Mouse (Mus musculus) kidney, adult 11 months (tissue): Measurements from ENCODE around the gene Nkx2-2.
A peak's percentile ranks its signal among the peaks of the same experiment; 100 is the strongest.

Experiments
- DNase-seq: peaks from one replicate; pipeline ENCODE4 v3.0.0; 2022

Nkx2-2 gene

GRCm38 (mm10) chr2:147193271-147194255, at the start of gene Nkx2-2:
Nkx2-2 (minus strand) TSS chr2:147194243.
- no peak for DNase-seq

GRCm38 (mm10) chr2:147235707-147236290, 41.8 kb upstream of the Nkx2-2 start:
- no peak for DNase-seq

DNA sequence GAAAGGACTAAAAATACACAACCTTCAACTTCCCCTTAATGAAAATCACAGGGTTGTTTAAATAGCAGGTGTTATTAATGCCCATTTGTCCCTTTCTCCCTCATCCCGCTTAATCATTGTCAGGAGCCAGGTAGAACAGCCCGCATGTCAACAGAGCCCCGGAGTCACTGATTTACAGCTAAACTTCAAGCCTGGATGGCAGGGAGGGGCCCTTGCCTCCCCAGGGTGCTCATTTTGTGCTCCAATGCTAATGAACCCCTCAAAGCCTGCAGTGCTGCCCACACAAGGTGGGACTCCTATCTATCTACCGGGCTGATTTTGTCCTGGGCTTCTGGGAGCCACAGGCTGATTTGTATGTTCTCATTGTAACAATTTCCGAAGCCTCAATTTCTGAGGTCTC, 37.1 kb upstream of the Nkx2-2 start:
- peak; percentile 46 for DNase-seq

- no peak for DNase-seq
Observed at GRCm38 (mm10) chr2:147205076-147205615, 11.1 kb upstream of the Nkx2-2 start.

- no peak for DNase-seq
Observed at GRCm38 (mm10) chr2:147194711-147195615, 920 bp upstream of the Nkx2-2 start.

- no peak for DNase-seq
Observed at GRCm38 (mm10) chr2:147192731-147193130, 1.3 kb downstream of the Nkx2-2 start.

- no peak for DNase-seq
Observed at GRCm38 (mm10) chr2:147190316-147191021, 3.6 kb downstream of the Nkx2-2 start.

GRCm38 (mm10) chr2:147189546-147190315, 4.3 kb downstream of the Nkx2-2 start:
- no peak for DNase-seq

- no peak for DNase-seq
Observed at GRCm38 (mm10) chr2:147188871-147189545, 5.0 kb downstream of the Nkx2-2 start.

DNA sequence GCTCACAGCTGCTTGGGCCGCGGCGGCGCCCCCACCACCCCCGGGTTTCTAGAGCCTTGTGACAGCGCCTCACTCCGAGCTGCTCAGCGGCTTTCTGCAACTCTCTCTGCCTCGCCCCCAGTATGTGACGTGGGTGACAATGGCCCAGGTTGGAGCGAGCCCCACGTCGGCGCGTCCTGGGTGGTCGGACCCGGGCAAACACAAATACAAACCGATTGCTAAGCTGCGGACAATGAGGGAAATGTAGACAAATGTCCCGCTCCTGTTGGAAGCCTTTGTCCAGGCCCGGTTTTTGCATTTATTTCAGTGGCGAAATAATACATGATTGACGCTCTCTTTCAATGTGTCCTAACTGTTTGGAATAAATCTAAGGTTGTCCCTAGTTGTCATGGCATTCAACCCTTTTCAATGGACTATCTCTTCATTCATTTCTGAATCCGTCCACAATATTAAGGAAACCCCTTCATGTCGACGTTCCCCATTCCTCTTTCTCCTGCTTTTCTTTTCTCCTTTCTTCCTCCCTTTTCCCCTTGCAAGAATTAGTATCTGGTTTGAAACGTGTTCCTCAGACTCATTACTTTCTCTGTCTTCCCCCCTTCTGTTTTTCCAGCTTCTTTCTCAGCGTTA, 5.9 kb downstream of the Nkx2-2 start:
- DNase-seq = no peak

DNA sequence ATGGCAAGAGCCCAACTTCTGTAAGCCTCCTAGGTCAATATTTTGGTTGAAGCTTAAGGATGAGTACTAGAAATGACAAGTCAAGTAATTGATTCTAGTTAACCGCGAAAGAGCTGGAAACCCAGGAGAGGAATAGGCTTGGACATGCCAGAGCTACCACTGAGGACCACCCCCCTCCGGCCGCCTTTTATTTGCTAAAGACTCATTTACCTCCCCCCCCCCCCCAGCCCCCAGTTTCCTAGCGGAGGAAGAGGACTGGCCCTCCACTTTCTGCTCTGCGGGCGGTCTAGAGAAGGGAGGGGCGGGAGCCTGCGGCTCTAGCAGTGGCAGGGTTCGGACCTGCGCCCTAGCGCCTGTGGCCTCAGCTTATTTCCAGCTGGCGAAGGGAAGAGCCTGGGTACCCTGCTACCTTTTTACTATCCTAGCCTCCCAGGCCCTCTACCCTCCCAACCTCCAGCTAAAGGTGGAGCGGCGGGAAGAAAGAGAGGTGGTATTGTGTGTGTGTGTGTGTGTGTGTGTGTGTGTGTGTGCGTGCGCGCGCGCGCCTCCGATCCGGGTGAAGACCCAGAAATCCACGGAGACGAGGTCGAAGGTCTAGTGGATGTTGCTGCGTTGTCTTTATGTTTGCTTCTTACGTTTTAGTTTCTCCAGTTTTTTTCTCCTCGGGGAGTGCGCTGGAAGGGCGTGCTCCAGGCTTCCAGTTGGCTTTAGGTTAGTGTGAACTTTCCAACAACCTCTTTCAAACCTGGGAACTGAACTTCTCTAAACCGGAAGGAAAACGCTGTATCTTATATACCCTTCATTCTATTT, 6.8 kb downstream of the Nkx2-2 start:
- DNase-seq = no peak

GRCm38 (mm10) chr2:147186261-147186681, 7.8 kb downstream of the Nkx2-2 start:
- DNase-seq = no peak

DNA sequence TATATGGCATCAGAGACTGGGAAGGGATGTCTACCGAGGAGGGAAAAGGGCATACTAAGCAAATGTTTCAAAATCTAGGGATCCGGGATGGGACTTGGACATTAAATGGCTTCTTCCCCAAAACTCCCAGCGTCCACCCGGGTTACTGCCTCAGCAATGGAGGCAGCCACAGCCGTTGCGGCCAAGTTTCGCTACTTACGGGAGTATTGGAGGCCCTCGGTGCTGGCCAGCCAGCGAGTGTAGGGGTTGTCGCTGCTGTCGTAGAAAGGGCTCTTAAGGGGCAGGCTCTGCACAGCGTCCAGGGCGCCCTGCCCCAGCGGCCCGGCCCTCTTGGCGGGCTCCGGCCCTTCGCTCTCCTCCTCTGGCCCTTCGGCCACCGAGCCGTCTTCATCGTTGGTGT, 8.5 kb downstream of the Nkx2-2 start:
- DNase-seq = no peak

DNA sequence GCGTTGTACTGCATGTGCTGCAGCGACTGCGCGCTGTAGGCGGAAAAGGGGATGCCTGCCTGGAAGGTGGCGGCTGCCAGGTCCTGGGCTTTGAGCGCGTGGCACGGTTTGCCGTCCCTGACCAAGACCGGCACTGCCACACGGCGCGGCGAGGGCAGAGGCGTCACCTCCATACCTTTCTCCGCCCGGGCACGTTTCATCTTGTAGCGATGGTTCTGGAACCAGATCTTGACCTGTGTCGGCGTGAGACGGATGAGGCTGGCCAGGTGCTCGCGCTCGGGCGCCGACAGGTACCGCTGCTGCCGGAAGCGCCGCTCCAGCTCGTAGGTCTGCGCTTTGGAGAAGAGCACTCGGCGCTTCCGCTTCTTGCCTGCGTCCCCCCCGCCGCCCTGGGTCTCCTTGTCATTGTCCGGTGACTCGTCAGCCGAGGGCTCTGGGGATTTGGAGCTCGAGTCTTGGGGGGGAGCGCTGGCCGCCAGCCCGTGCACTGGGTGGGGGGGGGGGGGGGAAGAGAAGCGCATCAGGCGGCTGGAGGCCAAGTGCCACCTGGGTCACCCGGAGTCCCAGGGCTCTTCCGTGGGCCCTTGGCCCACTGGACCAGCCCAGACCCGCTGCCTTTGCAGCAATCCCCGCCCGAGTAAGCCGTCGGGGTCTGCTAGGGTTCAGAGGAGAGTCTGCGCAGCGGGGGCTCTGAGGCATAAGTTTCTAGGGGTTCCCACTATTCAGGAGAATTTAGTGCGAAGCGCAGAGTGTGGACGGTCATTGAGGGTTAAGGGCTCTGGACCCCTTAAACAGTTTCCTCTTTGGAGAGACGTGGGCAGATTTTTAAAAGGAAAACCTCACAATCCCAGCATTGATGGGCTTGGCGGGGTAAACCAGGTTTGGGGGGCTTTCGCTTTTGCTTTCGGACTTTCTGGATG, 9.7 kb downstream of the Nkx2-2 start:
- DNase-seq = no peak

GRCm38 (mm10) chr2:147183521-147183920, 10.5 kb downstream of the Nkx2-2 start:
- no peak for DNase-seq

- DNase-seq = peak; percentile 55
Observed at GRCm38 (mm10) chr2:147182709-147183260, 11.3 kb downstream of the Nkx2-2 start.

GRCm38 (mm10) chr2:147181926-147182708, 11.9 kb downstream of the Nkx2-2 start:
- DNase-seq = no peak
